Comparison of ENCODE assay signal across 9 mouse cellular contexts in the genomic region with DNA sequence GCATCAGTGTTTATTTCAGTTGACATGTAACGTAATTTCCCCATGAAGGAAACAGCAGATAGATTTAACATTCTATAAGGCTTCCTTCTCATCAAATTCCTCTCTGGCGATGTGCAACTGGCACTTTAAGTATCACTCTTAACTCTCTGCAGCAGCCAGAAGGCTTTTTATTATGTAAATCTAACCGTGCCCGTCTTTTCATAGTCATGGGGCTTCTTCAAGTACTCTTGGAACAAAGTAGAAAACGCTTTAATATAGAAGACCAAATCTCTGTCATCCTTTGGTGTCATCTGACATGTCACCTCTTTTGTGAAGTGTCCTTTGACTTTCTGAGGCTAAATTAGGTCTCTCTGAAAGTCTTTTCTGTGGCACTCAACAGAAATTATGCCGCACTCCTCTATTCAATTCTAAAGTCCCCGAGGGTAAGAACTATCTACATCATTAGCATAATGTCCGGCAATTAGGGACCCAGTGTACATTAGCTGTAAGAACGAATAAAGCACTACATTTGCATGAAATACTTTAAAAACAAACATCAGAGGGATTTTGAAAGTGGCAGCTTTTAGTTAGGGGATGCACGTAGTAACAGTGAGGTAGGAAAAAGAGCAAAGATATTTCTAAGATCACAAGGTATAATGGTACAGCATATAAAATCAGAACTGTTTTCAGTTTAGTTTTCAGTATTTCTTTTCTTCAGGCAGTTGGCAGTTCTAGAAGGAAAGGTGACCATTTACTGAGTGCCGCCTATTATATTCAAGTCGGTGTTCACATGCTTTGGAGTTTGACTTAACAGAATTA. TPM values are rescaled to one million over a fixed set of nuclear protein-coding genes. Genes with fewer than 3 reads are reported as not detected.
DNase-seq lines count a peak whose midpoint lies in the region; ATAC-seq and TF ChIP-seq lines count a peak whose summit lies in the region.
"Had no signal": no experiment of that assay in that cellular context is flagged by ENCODE, and none has a peak within 500 bp of the region (broad histone marks: within the 10 kb centered on the region; RNA-seq: fewer than 3 reads in every experiment).

No protein-coding gene starts in this region.

- H3K27ac ChIP-seq in kidney, embryonic 16.5 days (ENCODE audit: low read length): peak overlapping the region; percentile 53
- H3K27ac ChIP-seq in brown adipose tissue, adult 24 weeks (replicated peaks; ENCODE audit: low read depth, low read length): no peak overlapping the region

- intact Hi-C loops in left cerebral cortex, postnatal 14 days (cut with DNase I): loop anchor here (5.0 kb wide), 1 partner anchor 66 kb away; the partner anchor contains the start of gene Rab21

- peak overlapping the region; percentile 96 for H3K4me3 ChIP-seq in kidney, embryonic 16.5 days (ENCODE audit: low read length)
- 0 out of 2 replicates have a peak overlapping the region, but pooled peaks have one; percentile 14 for H3K4me3 ChIP-seq in brown adipose tissue, adult 24 weeks (ENCODE audit: insufficient read depth, low read depth, low read length)
- H3K4me3 ChIP-seq in myocyte: peak overlapping the region; percentile 95

- 0 out of 2 replicates have a peak, but pooled peaks cover 2% of the 10 kb centered on the region for H3K36me3 ChIP-seq in kidney, embryonic 16.5 days (ENCODE audit: insufficient read depth, low read length)
- H3K36me3 ChIP-seq in myocyte (ENCODE audit: control insufficient read depth, insufficient read depth): peaks cover 8% of the 10 kb centered on the region

- peaks cover 31% of the 10 kb centered on the region for H3K4me1 ChIP-seq in kidney, embryonic 16.5 days (ENCODE audit: insufficient read depth, low read length)
- no peaks in the 10 kb centered on the region for H3K4me1 ChIP-seq in brown adipose tissue, adult 24 weeks (ENCODE audit: control insufficient read depth, insufficient read depth, insufficient read length, low read length)

- H3K9ac ChIP-seq in kidney, embryonic 16.5 days (replicated peaks; ENCODE audit: low read length): peak overlapping the region; percentile 76

- no peak for ATAC-seq in kidney, embryonic 16.5 days (ENCODE audit: low FRiP score, low TSS enrichment)

- no peaks in the 10 kb centered on the region for H3K9me3 ChIP-seq in kidney, embryonic 16.5 days (ENCODE audit: low read length)

- peak overlapping the region; percentile 95 for H3ac ChIP-seq in myocyte (ENCODE audit: control insufficient read depth, insufficient read length)

- no peak for DNase-seq in kidney, postnatal 10 days
- peak; percentile 23 for DNase-seq in induced T-regulatory cell, adult 2 months (ENCODE audit: low read depth)
- DNase-seq in right cerebral cortex, postnatal 4 days: no peak
- DNase-seq in left cerebral cortex, postnatal 14 days (ENCODE audit: low spot score in 2 of 2): no peak
- DNase-seq in frontal cortex, adult 2 months (ENCODE audit: extremely low spot score in 1 of 2, low spot score in 1 of 2): no peak
- DNase-seq: adrenal gland, postnatal 14 days had no signal

- WGBS in kidney, embryonic 16.5 days: 37% methylated on average over 12 of the region's 12 CpGs

- H3K27me3 ChIP-seq in kidney, embryonic 16.5 days (ENCODE audit: insufficient read depth, low read length): no peaks in the 10 kb centered on the region
- no peaks in the 10 kb centered on the region for H3K27me3 ChIP-seq in myocyte (ENCODE audit: control insufficient read depth, insufficient read depth, insufficient read length)

- peaks cover 78% of the 10 kb centered on the region for H3K79me2 ChIP-seq in myocyte (ENCODE audit: control insufficient read depth, insufficient read depth)

- H3K4me2 ChIP-seq in kidney, embryonic 16.5 days (replicated peaks; ENCODE audit: low read depth, low read length): peak overlapping the region; percentile 69
- H3K4me2 ChIP-seq in myocyte (ENCODE audit: low read depth): peak overlapping the region; percentile 89

- TF ChIP-seq POLR2A in myocyte (IDR thresholded peaks at IDR 0.05; ENCODE audit: insufficient read length, low read depth): no peak

TF ChIP-seq in myocyte, 11 proteins besides CTCF, POLR2A, EP300 and RAD21:
- TF ChIP-seq USF1 (IDR thresholded peaks at IDR 0.05; ENCODE audit: low read depth) (no peak), MAX (IDR thresholded peaks at IDR 0.05; ENCODE audit: low read depth) (no peak), MYOD1 (IDR thresholded peaks at IDR 0.05; ENCODE audit: control insufficient read depth in 1 of 3, insufficient read length in 2 of 3, low read depth in 2 of 3) (no peak), TCF12 (IDR thresholded peaks at IDR 0.05; ENCODE audit: insufficient read depth, poor library complexity, severe bottlenecking) (no peak), TCF3 (IDR thresholded peaks at IDR 0.05; ENCODE audit: insufficient read length, low read depth) (no peak), REST (IDR thresholded peaks at IDR 0.05; ENCODE audit: insufficient read depth, insufficient read length) (no peak), SRF (IDR thresholded peaks at IDR 0.05; ENCODE audit: control insufficient read depth, insufficient read length, low read depth) (no peak), CEBPB (IDR thresholded peaks at IDR 0.05; ENCODE audit: insufficient read depth, poor library complexity, severe bottlenecking) (no peak)

RNA-seq across cellular contexts. Expression of gene Thap2, which starts 1.2 kb away (rescaled TPM):
- 18.4 and 24.9 TPM in 2 replicates for polyA plus RNA-seq in kidney, embryonic 16.5 days (2015; fragmentation: Nextera tagmentation; extraction: Ambion mirVana)
- polyA plus RNA-seq in brown adipose tissue, adult 24 weeks (2012; ENCODE audit: insufficient read depth, insufficient read length, missing spikeins): 10.6 and 12.8 TPM in 2 replicates
- 5.8 TPM for polyA plus RNA-seq in myocyte (2012; fragmentation: generic; extraction: Trizol)
- 10 to 100 TPM; 10.7 to 13.1 TPM for total RNA-seq in left cerebral cortex, postnatal 14 days (2021)
- 13.9 and 14.1 TPM in 2 replicates for polyA plus RNA-seq in frontal cortex, adult 2 months (2012; rRNA removed)

RNA-seq across cellular contexts. Expression of gene Zfc3h1, which starts 1.7 kb away (rescaled TPM):
- 17.0 and 20.8 TPM in 2 replicates for polyA plus RNA-seq in kidney, embryonic 16.5 days (2015; fragmentation: Nextera tagmentation; extraction: Ambion mirVana)
- polyA plus RNA-seq in brown adipose tissue, adult 24 weeks (2012; ENCODE audit: insufficient read depth, insufficient read length, missing spikeins): 11.6 and 20.8 TPM in 2 replicates
- polyA plus RNA-seq in myocyte (2012; fragmentation: generic; extraction: Trizol): 9.0 TPM
- 10 to 100 TPM; 50.9 to 52.6 TPM for total RNA-seq in left cerebral cortex, postnatal 14 days (2021)
- 109 and 118 TPM in 2 replicates for polyA plus RNA-seq in frontal cortex, adult 2 months (2012; rRNA removed)

RNA-seq across cellular contexts. Expression of gene Tmem19, which starts 20.7 kb away (rescaled TPM):
- 43.3 and 44.3 TPM in 2 replicates for polyA plus RNA-seq in kidney, embryonic 16.5 days (2015; fragmentation: Nextera tagmentation; extraction: Ambion mirVana)
- polyA plus RNA-seq in brown adipose tissue, adult 24 weeks (2012; ENCODE audit: insufficient read depth, insufficient read length, missing spikeins): 10.9 and 16.0 TPM in 2 replicates
- 18.0 TPM for polyA plus RNA-seq in myocyte (2012; fragmentation: generic; extraction: Trizol)
- 10 to 100 TPM; 52.6 to 57.6 TPM for total RNA-seq in left cerebral cortex, postnatal 14 days (2021)
- 32.6 and 33.4 TPM in 2 replicates for polyA plus RNA-seq in frontal cortex, adult 2 months (2012; rRNA removed)

Comparison
In these comparisons a context has a peak if more than half of its experiments do, and no peak if none do; other contexts are left out.
1. H3K4me3 ChIP-seq: peak in every context shown above with its lines; median percentile 96 in kidney, embryonic 16.5 days; 95 in myocyte; 14 in brown adipose tissue, adult 24 weeks.